Mouse (Mus musculus) T-cell, adult 2 months (primary cell): Measurements from ENCODE around the gene Mrpl45.
"Not testable (repeated sequence)": the region's sequence is repeated elsewhere in the genome, so short reads cannot be mapped to it uniquely, and the experiment has no call there.

ENCODE experiments used
- DNase-seq: peaks from one replicate; pipeline ENCODE4 v3.0.0; 2022; ENCODE audit warnings: low spot score

The Mrpl45 gene

DNA sequence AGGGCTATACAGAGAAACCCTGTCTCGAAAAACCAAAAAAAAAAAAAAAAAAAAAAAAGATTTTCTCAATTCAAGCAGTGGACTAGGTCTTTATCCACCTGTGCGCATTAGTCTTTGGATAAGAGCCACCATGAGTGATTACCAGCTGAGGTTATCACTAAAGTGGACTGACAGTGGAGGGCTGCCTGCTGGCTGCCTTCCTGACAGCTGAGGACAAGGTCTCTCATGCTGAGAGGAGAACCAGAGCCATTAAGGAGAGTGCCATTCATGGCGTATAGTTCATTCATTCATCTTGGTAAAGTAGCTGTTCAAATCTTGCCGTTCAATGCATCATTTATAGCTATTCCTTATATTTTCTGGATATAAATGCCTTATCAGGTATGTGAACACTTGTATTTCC is 19.0 kb upstream of the Mrpl45 start:
- no peak for DNase-seq

DNA sequence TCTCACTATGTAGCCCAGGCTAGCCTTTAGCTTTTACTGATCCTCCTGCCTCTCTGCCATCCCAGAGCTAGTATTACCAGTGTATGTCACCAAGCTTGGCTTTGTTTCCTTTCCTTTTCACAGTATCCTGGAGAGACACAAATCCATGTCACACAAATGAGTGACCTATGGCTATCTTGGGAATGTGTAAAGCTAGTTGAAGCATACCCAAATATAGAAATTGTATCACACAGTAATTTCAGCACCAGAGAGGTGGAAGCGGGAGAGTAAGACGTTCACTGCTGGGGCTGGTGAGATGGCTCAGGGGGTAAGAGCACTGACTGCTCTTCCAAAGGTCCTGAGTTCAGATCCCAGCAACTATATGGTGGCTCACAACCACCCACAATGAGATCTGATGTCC is 15.6 kb upstream of the Mrpl45 start:
- DNase-seq, result no peak

DNA sequence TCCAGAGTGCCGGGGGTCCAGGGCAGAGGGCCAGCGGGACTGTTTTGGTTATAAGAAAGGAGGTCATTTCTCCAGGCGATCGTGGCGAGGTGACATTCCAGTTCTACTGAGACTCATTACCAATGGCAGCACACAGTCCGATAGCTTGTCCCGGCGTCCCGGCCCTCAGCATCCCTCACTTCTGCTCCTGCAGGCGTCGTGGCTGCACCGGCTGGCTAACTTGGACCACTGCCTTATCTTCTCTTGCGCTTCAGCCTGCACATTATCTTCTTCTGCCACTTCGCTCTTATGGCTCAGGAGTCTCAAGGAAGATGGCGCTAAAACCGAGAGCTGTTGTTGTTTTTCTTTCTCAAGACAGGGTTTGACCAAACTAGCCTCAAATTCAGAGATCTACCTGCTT is 14.1 kb upstream of the Mrpl45 start:
- no peak for DNase-seq

DNA sequence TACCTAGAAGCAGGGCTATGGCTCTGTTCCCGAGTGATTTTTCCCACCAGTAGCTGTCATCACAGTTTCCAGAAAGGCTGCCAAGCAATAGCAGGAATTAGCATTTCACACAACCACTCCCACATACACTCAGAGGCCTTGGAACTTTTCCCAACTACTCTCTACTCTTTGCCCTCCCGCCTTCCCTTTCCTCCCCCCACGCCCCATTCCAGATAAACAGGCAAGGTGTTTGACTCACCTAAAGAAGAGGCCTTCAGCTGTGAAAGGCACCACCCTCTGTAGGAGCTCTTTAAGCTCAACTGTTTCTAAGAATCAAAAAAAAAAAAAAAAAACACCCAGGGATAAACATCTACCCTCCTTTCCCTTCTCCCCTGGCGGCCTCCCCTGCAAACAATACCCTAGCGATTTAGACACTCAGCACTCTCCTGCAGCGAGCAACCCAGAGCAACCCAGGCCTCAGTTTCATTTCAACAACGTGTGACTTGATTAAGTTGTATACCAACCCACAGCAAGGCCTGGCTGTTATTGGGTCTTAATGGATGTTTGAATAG is 13.2 kb upstream of the Mrpl45 start:
- DNase-seq, result no peak

DNA sequence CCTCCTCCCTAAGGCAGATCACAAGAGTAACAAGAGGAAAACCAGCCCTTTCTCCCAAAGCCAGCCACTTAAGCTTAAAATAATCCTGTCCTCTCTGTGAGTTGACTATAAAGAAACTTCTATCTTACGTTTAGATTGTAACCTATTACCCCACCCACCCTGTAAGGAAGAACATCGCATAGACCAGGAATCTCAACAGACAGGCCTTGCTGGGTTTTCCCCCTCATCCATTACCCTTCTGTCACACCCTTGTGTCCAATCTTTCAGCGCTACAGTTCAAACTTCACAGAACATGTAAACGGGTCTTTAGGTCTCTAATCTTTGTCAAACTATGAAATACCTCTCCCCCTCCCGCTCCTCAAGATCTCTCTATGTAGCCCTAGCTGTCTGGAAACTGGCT is 10.9 kb upstream of the Mrpl45 start:
- no peak for DNase-seq

DNA sequence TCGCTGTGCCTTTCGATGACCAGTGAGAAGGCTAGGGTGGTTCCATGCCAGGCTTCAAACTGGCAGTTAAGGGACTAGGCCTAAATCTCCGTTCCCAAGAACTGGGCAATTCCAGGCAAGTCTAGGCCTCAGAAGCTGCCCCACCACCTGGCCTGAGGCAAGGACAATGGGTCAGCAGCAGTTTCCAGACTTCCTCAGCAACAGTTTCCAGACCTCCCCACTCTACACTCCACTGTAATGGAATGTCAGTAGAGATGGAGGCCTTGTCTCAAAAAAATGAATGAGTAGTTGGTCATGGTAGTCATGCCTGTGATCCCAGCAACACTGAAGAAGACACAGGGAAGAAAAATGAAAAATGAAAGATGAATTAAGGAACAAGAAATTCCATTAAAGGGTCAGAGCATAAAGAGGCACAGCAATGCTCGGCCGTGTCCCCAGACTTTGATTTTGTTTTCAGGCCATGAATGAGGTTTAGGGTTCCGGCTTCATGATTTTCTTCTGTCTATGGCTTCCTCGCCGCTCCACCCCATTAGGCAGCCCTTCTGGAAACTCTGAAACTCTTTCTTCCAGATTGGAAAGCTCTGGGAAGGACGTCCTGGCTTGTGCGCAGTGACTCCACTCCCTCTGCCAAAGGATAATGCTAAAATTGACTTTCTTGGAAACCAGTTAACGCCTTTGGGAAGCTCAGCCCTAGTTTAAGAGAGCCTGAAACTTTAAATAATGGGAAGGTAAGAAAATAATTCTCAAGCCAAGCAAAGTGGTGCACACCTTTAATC is 8.0 kb upstream of the Mrpl45 start:
- DNase-seq, result no peak

DNA sequence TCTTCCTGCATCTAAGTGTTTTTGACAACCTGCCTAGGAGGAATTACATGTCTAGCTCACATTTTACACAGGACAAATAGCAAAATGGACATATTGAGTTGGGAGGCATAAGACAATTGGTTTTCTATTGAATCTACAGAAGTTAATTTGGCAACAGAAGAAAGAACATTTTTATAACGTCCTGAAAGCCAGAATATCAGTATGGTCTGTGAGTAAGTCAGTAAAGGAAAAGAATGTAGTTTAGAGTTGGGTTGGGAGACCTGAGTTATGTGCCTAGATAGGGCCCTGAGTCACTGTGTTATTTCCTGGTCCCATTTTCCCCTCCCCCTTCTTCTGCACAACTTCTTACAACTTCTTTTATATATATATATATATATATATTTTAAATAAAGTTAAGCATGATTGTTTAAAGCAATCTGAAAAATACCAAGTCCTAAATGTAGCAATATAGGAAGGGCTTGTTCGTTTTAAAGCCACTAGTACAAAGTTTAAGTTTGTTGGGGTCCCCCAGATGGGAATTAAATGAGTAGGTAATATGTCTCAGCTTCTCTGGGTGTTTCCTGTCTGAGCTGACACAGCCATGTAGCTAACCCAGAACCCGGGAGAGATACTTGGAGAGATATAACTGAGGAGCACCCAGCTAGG is 6.6 kb upstream of the Mrpl45 start:
- no peak for DNase-seq

DNA sequence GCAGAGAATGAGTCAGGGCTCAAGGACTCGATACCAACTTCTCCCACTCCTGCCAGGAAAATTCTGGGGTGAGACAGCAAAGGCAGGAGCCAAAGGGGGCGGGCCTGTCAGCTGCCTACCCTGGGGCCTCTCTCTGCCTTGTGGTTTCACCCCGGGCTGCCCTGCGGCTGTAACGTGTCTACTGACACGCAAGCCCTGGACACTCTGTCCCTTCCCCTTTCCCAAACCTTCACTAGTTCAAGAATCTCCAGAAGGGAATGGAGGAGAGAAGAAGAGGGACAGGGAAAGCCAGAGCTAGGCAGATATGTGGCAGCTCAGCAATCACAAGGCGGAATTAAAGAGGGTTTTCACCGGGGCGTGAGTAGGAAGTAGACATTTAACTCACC is 6.1 kb upstream of the Mrpl45 start:
- DNase-seq, result peak; percentile 8

DNA sequence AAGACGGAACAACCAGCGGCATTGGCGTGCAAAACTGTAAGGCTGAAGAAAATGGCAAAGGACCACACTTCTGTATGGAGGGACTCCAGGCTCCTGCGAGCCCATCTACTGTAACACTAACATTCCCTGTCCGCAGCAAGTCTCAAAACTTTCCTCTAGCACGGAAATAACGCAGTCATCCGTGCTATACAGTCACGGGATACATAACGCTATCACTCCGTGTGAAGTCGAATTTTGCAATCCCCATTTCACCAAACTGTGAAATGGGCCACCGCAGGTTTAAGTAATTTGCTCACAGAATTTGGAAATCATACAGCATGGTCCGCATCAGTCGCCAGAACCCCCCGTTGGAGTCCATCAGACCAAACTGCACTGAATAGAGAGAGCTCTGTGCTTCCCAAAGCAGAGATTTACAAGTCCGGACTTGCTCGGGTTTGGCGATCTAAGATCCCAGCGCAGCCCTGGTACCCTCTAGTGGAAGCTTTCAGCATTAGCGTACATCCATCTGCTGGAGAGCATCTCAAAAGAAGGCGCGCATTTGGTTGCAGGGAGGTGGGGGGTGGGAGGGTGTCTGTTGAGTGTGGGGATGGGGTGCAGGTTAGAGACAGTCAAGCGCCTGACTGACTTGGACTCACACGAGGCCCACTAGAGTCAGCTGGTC is 5.5 kb upstream of the Mrpl45 start:
- peak; percentile 69 for DNase-seq

DNA sequence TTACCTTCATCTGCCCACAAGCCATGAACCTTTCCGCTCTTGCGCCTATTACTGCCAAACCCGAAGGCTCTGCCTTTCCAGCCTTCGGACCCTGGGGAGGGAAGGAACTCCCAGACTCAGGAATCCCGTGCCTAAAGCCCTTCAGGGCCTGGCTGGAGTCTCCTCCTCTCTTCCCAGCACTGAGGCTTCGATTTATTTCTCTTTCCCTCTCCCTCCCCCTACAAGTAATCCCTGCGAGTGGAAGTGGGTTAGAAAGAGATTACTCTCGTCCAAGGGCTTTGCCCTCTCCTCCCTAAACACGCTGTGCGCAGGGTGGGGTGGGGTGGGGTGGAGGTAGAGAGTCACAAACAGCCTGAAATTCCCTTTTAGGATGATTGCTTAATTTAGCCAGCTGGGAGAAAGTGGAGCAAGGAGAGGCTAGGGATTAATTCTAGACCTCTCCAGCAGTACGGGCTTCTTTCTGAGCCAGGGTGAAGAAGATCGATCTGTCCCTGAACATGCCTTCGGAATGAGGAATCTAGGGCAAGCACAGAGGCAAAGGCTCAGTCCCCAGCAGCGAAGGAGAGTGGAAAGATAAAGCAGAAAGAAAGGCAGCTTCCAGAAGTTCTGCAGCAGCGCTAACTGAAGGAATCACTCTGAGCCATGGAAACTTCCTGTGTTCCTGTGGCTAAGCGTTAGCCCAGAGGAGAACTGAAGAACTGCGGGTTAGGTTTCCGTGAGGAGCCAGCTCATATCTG is 4.5 kb upstream of the Mrpl45 start:
- no peak for DNase-seq

DNA sequence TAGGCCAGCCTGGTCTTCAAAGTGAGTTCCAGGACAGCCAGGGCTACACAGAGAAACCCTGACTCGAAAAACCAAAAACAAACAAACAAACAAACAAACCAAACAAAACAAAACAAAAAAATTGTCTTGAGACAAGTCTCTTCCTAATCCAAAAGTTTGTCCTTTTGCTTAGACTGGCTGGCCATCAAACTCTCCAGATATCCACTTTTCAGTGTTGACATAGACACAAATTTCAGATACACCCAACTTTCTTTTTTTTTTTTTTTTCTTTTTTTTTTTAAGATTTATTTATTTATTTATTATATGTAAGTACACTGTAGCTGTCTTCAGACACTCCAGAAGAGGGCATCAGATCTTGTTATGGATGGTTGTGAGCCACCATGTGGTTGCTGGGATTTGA is 2.6 kb upstream of the Mrpl45 start:
- DNase-seq, result not testable (repeated sequence)

DNA sequence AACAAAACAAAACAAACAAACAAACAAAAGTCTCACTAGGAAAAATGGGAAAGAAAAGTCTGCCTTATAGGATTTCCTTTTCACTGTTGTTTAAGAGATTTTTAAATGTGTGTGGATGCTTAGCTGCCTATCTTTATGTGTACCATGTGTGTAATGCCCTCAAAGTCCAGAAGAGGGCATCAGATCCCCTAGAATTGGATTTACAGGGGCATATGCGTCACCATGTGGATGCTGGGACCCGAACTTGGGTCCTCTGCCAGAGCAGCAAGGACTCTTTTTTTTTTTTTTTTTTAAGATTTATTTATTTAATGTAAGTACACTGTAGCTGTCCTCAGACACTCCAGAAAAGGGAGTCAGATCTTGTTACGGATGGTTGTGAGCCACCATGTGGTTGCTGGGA is 1.4 kb upstream of the Mrpl45 start:
- DNase-seq, result peak; percentile 12

DNA sequence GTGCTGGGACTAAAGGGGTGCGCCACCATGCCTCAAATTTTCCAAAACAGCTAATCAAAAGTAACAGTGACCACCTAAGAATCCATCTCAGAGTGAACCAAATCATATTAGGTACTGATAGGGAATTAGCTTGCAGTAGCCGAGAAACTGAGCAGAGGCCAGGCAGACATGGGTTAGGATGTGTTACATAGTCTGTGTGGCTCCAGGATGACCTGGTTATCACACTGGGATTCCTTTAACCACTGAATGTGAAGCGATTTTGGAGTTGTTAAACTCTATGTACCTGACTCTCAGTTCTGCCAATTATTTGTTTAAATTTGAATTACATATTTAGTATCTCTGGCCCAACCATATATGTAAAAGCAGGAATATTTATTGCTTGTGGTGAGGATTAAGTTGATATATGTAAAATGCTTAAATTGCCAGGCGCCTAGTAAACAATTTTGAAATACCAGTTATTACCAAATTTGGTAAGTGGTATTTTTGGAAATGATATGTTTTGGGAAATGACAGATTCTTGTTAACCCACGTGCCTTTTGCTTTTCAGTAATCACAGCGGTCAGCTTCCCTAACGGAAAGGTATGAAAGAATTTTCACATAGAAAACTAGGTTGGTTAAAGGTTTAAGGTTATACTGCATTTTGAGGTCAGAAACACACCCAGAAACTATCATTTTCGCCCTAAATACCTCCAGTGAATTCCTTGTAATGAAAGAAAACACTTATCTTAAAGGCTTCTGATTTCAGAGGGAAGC is 589 bp upstream of the Mrpl45 start:
- no peak for DNase-seq

DNA sequence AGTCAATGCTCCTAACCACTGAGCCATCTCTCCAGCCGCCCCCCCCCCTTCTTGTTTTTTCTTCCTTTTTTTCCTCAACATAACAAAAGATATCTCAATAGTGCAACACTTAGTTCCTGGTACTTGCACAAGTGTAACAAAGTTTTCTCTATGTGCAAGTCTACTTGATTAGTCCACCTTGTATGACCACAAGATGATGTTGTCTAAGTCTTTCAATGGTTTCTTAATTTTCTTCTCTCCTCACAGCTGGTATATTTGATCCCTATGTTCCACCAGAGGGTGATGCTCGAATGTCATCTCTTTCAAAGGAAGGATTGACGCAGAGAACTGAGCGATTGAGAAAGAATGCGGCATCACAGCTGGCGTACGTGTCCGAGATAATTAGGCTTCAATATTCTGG is 5.7 kb downstream of the Mrpl45 start:
- DNase-seq, result no peak

DNA sequence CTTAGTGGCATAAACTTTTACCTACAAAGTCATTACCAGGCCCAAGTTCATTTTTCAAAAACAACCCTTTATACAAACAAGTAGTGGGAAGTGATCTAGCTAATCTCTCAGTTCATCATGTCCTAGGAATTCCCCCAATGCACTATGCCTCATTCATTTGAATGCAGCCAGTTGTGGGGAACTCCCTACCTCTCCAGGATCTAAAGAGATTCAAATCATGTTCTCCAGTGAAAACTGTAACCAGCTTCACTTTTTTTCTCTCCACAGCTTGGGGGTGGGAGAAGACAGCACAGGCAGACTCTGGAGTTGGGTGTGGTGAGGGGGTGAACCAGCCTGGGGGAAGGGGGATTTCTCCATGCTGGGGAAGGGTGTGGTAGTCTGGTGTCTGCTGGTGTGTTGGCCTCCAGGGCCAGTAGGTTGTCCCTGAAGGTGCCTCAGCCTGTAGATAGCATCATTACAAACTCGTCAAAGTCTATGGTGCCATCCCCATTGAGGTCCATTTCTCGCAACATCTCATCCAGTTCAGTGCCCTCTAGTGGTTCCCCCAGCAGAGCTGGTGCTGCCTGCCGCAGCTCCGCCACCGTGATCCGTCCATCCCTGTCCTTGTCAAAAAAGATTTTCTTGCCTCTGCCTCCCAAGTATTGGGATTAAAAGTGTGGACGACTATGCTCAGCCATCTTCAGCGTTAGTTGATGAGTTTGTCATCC is 6.5 kb downstream of the Mrpl45 start:
- DNase-seq, result not testable (repeated sequence)

DNA sequence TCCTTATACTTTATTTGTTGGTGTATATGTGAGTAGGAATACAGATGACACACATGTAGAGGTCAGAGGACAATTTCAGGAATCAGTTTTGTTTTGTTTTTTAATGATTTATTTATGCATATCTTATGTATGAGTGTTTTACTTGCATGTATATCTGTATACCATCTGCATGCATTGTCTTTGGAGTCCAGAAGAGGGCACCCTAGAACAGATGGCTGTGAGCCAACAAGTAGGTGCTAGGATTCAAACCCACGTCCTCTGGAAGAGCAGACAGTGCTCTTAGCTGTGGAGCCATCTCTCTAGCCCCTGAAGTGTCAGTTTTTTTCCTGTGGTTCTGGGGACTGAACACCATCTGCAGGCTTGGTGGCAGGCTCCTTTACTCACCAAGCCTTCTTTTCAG is 9.7 kb downstream of the Mrpl45 start:
- DNase-seq, result no peak

DNA sequence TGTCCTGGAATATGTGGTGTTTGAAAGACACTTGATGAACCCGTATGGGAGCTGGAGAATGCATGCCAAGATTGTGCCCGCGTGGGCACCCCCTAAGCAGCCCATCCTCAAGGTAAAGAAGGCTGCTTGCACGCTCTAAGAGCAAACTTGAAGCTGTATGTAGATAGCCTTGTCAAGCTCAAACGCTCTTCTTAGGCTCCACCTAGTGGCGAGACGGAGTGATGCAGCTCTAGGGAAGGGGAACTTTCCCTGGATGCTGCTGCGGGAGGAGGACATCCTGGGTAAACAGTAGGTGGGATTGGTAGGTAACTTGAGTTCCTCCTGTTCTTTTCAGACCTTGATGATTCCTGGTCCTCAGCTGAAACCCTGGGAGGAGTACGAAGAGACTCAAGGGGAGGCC is 12.6 kb downstream of the Mrpl45 start:
- DNase-seq, result peak; percentile 16

DNA sequence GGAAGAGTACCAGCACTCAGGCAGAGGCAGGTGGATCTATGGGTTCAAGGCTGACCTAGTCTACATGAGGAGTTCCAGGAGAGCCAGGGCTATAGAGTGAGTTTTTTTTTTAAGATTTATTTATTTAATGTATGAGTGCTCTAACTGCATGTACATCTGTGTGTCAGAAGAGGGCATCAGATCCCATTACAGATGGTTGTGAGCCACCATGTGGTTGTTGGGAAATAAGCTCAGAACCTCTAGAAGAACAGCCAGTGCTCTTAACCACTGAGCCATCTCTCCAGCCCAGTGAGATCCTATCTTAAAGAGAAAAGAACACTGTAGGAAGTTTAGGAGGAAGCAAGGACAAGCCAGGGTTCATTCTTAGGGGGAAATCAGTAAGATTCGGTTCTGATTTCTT is 14.8 kb downstream of the Mrpl45 start:
- no peak for DNase-seq

DNA sequence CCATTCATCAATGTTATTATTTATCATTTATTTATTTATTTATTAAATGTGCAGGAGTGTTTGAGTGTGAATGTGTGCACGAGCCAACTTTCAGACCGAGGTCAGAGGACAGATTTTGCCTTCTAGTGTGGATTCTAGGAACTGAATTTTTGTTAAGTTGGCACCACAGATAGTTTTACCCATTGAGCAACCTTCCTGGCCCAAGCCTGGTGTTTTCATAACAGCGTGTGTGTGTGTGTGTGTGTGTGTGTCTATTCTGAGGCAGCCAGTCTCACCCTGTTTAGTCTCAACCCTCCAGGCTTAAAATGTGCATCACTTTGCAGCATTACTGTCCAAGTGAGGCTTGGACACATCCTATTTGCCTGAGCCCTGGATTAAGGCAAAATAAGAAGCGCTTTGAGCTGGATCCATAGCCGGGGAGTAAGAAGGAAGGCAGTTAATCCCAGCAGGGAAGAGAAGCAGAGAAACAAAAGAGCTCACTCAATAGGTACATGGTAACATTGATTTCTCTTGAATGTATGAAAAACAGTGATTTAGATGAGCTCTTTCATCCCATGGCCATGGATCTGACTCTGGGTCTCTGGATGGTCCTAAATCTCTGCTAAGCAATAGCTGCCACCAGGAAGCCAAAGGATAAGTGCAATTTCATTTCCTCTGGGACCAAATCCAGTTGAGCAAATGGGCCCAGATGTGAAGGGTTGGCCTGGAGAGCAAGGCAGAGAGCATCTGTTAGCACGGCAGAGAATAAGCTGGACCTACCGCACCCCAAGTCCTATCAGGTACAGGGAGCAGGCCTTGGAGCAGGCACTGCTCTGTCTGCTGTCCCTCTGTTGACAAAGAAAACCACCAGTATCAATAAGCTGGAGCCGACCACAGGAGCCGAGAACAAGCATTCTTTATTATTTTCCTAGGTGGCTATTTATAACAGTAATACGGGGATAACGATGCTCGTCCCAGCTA is 16.0 kb downstream of the Mrpl45 start:
- no peak for DNase-seq

DNA sequence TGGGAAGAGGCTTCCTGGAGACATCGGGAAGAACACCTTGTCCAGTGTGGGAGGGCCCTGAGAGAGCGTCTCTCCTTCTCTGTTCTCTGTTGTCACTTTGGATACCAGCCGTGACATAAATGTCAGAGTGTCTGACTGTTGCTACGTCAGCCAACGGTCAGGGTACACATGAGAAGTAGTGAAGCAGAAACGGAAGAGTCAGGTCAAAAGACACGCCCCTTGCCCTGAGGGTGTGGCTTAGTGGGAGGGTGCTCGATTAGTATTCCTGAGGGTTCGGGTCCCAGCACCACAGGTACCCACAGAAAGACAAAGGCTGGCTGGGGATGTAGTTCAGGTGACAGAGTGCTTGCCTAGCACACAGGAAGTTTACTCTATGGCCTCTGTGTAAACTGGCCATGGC is 17.5 kb downstream of the Mrpl45 start:
- no peak for DNase-seq
